Mouse (Mus musculus): ENCODE measurements around the gene Pam16.

GRCm38 (mm10) chr16:4624074-4624473 is 714 bp downstream of the Pam16 start:
- no peak for TF ChIP-seq CTCF (IDR thresholded peaks at IDR 0.05; ENCODE audit: borderline replicate concordance, extremely low read depth, insufficient read depth, insufficient read length)
- no peak for TF ChIP-seq POLR2A (IDR thresholded peaks at IDR 0.05; ENCODE audit: borderline replicate concordance, extremely low read depth, insufficient read depth, insufficient read length, poor library complexity, severe bottlenecking)
